Mouse (Mus musculus): ENCODE results near the gene Vamp5. TPM values are rescaled to one million over a fixed set of nuclear protein-coding genes. Genes with fewer than 3 reads are reported as not detected.
A peak's percentile ranks its signal among the peaks of the same experiment; 100 is the strongest.

The Vamp5 gene
- total and polyA plus RNA-seq, 3 experiments = 465 to 593 TPM; not detected in 1

- peaks cover 0 to 27% of the 10 kb centered on the region in 2 experiments; a peak in 2 of 4 replicates for H3K36me3 ChIP-seq (ENCODE audit: control insufficient read depth in 1 of 2, insufficient read depth in 2 of 2, low read length in 2 of 2)
These were observed 19.1 kb downstream of the Vamp5 start for GRCm38 (mm10) chr6:72361121-72361551.

GRCm38 (mm10) chr6:72360599-72360935 lies 19.7 kb downstream of the Vamp5 start:
- H3K9ac ChIP-seq (ENCODE audit: control insufficient read depth, low read depth, low read length, poor library complexity, severe bottlenecking) = no peak overlapping the region
- DNase-seq (ENCODE audit: low read depth, low spot score) = no peak
- H3K4me1 ChIP-seq (ENCODE audit: control insufficient read depth in 1 of 2, insufficient read depth in 2 of 2, low read length in 2 of 2) = peaks cover 0 to 31% of the 10 kb centered on the region in 2 experiments; a peak in 2 of 4 replicates
- H3K4me3 ChIP-seq (ENCODE audit: control insufficient read depth in 1 of 2, insufficient read depth in 1 of 2, low read depth in 2 of 2, low read length in 2 of 2) = no peak overlapping the region
- no peaks in the 10 kb centered on the region for H3K27me3 ChIP-seq (ENCODE audit: control insufficient read depth in 1 of 2, insufficient read depth in 2 of 2, low read length in 2 of 2)
- peaks cover 8% of the 10 kb centered on the region for H3K79me2 ChIP-seq (ENCODE audit: control insufficient read depth, insufficient read depth, low read length, poor library complexity)
- no peaks in the 10 kb centered on the region for H3K9me3 ChIP-seq (replicated peaks; ENCODE audit: insufficient read depth, low read length)
- peaks cover 0 to 27% of the 10 kb centered on the region in 2 experiments; a peak in 2 of 4 replicates for H3K36me3 ChIP-seq (ENCODE audit: control insufficient read depth in 1 of 2, insufficient read depth in 2 of 2, low read length in 2 of 2)
- H3K27ac ChIP-seq (ENCODE audit: control insufficient read depth, low read depth, low read length) = no peak overlapping the region
- TF ChIP-seq CTCF (IDR thresholded peaks at IDR 0.05 in 2 of 3, conservative IDR thresholded peaks at IDR 0.05 in 1 of 3; ENCODE audit: control insufficient read depth in 1 of 3, insufficient read depth in 1 of 3, low read depth in 2 of 3, low read length in 3 of 3, poor library complexity in 1 of 3, severe bottlenecking in 1 of 3) (no peak), ZMIZ1 (IDR thresholded peaks at IDR 0.05; ENCODE audit: low read depth, low read length) (no peak), MEF2A (IDR thresholded peaks at IDR 0.05; ENCODE audit: extremely low read depth, insufficient replicate concordance, low read depth, low read length, poor library complexity, severe bottlenecking) (no peak), MAFK (IDR thresholded peaks at IDR 0.05; ENCODE audit: borderline replicate concordance, low read depth, low read length) (no peak), TCF12 (IDR thresholded peaks at IDR 0.05; ENCODE audit: low read depth, low read length) (no peak), E2F4 (IDR thresholded peaks at IDR 0.05; ENCODE audit: borderline replicate concordance, low read depth, low read length) (no peak), UBTF (IDR thresholded peaks at IDR 0.05; ENCODE audit: borderline replicate concordance, insufficient read depth, low read depth, low read length) (no peak), SMC3 (IDR thresholded peaks at IDR 0.05; ENCODE audit: low read depth, low read length) (no peak), MYB (IDR thresholded peaks at IDR 0.05; ENCODE audit: low read depth, low read length) (no peak), POLR2A (IDR thresholded peaks at IDR 0.05; ENCODE audit: control insufficient read depth in 1 of 2, insufficient read depth in 1 of 2, low read depth in 1 of 2, low read length in 2 of 2, poor library complexity in 1 of 2) (no peak), ETS1 (IDR thresholded peaks at IDR 0.05; ENCODE audit: low read depth, low read length) (no peak), GATA1 (IDR thresholded peaks at IDR 0.05; ENCODE audit: low read depth, low read length) (no peak), TAL1 (IDR thresholded peaks at IDR 0.05; ENCODE audit: low read length) (no peak), ZNF384 (IDR thresholded peaks at IDR 0.05; ENCODE audit: low read depth, low read length) (no peak), CHD2 (IDR thresholded peaks at IDR 0.05; ENCODE audit: low read length) (no peak), CHD1 (IDR thresholded peaks at IDR 0.05; ENCODE audit: low read depth, low read length) (no peak)

More at GRCm38 (mm10) chr6:72361121-72361551, 19.1 kb downstream of the Vamp5 start:
- peak overlapping the region; percentile 85 for H3K9ac ChIP-seq (ENCODE audit: control insufficient read depth, low read depth, low read length, poor library complexity, severe bottlenecking)
- H3K4me1 ChIP-seq (ENCODE audit: control insufficient read depth in 1 of 2, insufficient read depth in 2 of 2, low read length in 2 of 2) = peaks cover 0 to 31% of the 10 kb centered on the region in 2 experiments; a peak in 2 of 4 replicates
- H3K79me2 ChIP-seq (ENCODE audit: control insufficient read depth, insufficient read depth, low read length, poor library complexity) = peaks cover 8% of the 10 kb centered on the region
- peak; percentile 82 for DNase-seq (ENCODE audit: low read depth, low spot score)
- peak overlapping the region; percentile 58 for H3K27ac ChIP-seq (ENCODE audit: control insufficient read depth, low read depth, low read length)
- TF ChIP-seq RCOR1 (IDR thresholded peaks at IDR 0.05; ENCODE audit: low read depth, low read length) (peak; percentile 63; the same call in 1 of the 2 replicates), SIN3A (IDR thresholded peaks at IDR 0.05; ENCODE audit: low read length) (no peak), SMC3 (IDR thresholded peaks at IDR 0.05; ENCODE audit: low read depth, low read length) (no peak), MAFK (IDR thresholded peaks at IDR 0.05; ENCODE audit: borderline replicate concordance, low read depth, low read length) (no peak), ELF1 (IDR thresholded peaks at IDR 0.05; ENCODE audit: low read depth, low read length) (no peak), TAL1 (IDR thresholded peaks at IDR 0.05; ENCODE audit: low read length) (peak; percentile 79), TCF12 (IDR thresholded peaks at IDR 0.05; ENCODE audit: low read depth, low read length) (peak; percentile 50; the same call in 1 of the 2 replicates), CHD2 (IDR thresholded peaks at IDR 0.05; ENCODE audit: low read length) (no peak), KAT2A (conservative IDR thresholded peaks at IDR 0.05; ENCODE audit: low read depth, low read length) (no peak), USF2 (IDR thresholded peaks at IDR 0.05; ENCODE audit: borderline replicate concordance in 1 of 2, insufficient read depth in 1 of 2, low read depth in 1 of 2, low read length in 2 of 2) (no peak), MEF2A (IDR thresholded peaks at IDR 0.05; ENCODE audit: extremely low read depth, insufficient replicate concordance, low read depth, low read length, poor library complexity, severe bottlenecking) (no peak), RAD21 (IDR thresholded peaks at IDR 0.05; ENCODE audit: low read depth, low read length) (no peak), MAX (IDR thresholded peaks at IDR 0.05; ENCODE audit: low read length) (no peak), NRF1 (IDR thresholded peaks at IDR 0.05; ENCODE audit: insufficient read depth, low read depth, low read length, poor library complexity, severe bottlenecking) (no peak), JUND (IDR thresholded peaks at IDR 0.05; ENCODE audit: low read depth, low read length) (no peak), CHD1 (IDR thresholded peaks at IDR 0.05; ENCODE audit: low read depth, low read length) (no peak), GATA1 (IDR thresholded peaks at IDR 0.05; ENCODE audit: low read depth, low read length) (peak; percentile 66), TBP (IDR thresholded peaks at IDR 0.05; ENCODE audit: low read depth, low read length) (peak; percentile 77), EP300 (IDR thresholded peaks at IDR 0.05; ENCODE audit: low read depth in 1 of 2, low read length in 2 of 2) (peak in 1 of 2 experiments; percentile 60; a peak in 2 of 4 replicates), ZNF384 (IDR thresholded peaks at IDR 0.05; ENCODE audit: low read depth, low read length) (peak; percentile 83)
- peak overlapping the region; percentile 80 to 84 for H3K4me3 ChIP-seq (ENCODE audit: control insufficient read depth in 1 of 2, insufficient read depth in 1 of 2, low read depth in 2 of 2, low read length in 2 of 2)
- H3K27me3 ChIP-seq (ENCODE audit: control insufficient read depth in 1 of 2, insufficient read depth in 2 of 2, low read length in 2 of 2) = no peaks in the 10 kb centered on the region
- H3K9me3 ChIP-seq (replicated peaks; ENCODE audit: insufficient read depth, low read length) = no peaks in the 10 kb centered on the region

All from MEL (cell line).